Mouse (Mus musculus) gastrocnemius, postnatal 4 days (tissue): ENCODE measurements around the gene Gm45337. TPM values are rescaled to one million over a fixed set of nuclear protein-coding genes. Genes with fewer than 3 reads are reported as not detected.
"Not testable (repeated sequence)": the region's sequence is repeated elsewhere in the genome, so short reads cannot be mapped to it uniquely, and the experiment has no call there.

Experiments
- DNase-seq, 2 experiments: peaks; one replicate each; pipeline ENCODE4 v3.0.0; 2021 to 2022; ENCODE audit warnings: low spot score in 2 of 2, mixed read lengths in 2 of 2
- long read RNA-seq, 2 experiments: library from polyadenylated mRNA; stranded (forward); transcript quantifications; one replicate each; pipeline ENCODE4 v2.0.0; 2021
- total RNA-seq, 2 experiments: library from RNA; stranded (reverse); gene quantifications; 2 replicates each; pipeline ENCODE4 v1.2.3; 2021

Gene Gm45337
- not detected for total RNA-seq
- long read RNA-seq, experiment 1, partial matches to known transcripts, result 0 of 1 reads
- long read RNA-seq, experiment 1, other reads (novel, unspliced or antisense), result 0 of 1 reads
- long read RNA-seq, experiment 2, result 0 reads

DNA sequence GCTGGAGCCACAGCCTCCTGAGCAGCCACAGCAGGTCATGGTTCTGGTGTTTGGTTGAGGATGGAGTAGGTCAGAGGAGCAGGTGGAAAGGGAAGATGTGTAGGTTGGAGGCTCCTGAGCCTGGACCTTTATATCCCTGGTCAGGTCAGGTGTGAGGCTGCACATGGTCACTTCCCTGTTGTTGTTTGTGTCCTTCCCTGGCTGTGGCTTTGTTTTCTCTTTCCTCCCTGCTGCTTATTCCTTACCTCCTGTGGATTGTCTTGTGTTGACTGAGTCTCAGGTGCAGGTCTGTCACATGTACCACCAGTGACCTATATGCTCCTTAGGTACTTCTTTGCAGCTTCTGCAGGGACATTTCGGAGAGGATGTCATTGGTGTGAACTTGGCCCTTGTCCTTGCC is at the start of gene Gm45337:
Gm45337 (minus strand) TSS at position 101 of the 400 bp plus-strand sequence.
- DNase-seq, result no peak

DNA sequence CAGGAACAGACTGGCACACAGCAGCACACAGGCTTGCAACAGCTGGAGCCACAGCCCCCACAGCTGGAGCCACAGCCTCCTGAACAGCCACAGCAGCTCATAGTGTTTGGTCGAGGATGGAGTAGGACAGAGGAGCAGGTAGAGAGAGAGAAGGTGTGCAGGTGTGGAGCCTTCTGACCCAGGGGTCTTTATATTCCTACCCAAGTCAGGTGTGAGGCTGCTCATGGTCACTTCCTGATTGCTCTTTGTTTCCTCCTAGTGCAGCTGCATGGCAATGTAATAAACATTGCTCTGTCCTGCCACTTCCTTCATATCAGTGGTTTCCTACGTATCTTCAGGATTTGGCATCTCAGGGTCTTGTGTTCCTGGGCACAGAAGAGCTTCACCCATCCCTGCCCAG is 45.9 kb upstream of the Gm45337 start, which contains the start of gene Gm10153:
Gm10153 (minus strand) TSS at position 101 of the 400 bp plus-strand sequence.
- DNase-seq, result no peak

DNA sequence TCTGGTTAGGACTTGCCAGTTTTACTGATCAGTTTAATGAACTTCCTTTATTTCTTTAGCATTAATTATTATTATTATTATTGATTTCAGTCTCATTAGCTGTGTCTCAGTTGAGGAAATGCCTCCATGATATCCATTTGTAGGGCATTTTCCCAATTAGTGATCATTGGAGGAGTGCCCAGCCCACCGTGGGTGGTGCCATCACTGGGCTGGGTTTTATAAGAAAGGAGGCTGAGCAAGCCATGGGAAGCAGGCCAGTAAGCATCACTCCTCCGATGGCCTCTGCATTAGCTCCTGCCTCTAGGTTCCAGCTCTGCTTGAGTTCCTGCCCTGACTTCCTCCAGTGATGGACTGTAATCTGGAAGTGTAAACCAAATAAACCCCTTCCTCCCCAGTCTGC is 43.7 kb upstream of the Gm45337 start:
- DNase-seq, result no peak

DNA sequence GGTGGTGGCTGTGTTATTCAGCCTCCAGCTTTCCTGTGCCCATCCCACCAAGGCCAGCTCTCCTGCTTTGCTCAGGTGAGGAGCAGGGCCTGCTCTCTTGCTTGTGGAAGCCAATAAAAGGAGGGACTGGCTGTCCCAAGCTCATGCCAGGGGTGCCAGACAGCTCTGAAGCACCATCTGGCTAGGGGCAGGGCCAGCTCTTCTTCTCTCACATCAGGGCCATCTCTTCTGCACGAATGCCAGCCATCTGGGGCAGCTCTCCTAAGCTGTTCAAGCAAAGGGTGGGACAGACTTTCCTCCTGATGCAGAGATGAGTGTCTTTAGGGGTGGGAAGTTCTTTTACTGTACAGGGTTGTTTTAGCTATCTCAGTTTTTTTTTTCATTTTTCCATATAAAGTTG is 36.6 kb upstream of the Gm45337 start:
- DNase-seq, result no peak

DNA sequence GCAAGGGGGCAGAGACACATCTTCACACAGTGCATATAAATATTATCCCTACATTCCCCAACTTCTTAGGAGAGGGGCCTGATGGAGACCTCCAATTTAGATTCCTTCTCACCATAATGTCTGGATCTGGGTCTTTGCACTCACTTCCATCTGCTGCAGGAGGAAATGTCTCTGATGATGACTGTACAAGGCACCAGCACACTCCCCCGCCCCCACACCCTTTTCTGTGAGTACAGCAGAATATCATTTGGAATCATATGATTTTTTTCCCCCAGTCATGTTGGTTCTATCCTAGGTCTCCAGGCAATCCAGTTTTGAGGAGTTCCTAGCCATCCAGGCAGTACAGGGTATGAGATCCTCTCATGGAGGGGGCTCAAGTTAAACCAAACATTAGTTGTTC is 34.3 kb upstream of the Gm45337 start:
- no peak for DNase-seq

DNA sequence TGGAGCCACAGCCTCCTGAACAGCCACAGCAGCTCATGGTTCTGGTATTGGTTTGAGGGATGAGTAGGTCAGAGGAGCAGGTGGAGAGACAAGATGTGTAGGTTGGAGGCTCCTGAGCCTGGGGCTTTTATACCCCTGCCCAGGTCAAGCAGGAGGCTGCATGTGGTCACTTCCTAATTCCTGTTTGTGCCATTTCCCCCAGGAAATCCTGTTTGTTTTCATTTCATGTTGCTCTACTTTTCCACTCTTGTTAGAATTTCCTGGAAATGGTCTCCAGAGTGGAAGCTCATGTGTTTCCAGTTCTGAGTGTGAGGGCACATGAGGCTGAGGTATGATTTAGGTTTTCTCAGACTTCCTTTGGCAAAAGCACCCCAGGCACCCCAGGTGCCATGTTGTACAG is 31.5 kb upstream of the Gm45337 start, which contains the start of gene Krtap5-2:
Krtap5-2 (minus strand) TSS at position 101 of the 400 bp plus-strand sequence.
- not testable (repeated sequence) for DNase-seq

DNA sequence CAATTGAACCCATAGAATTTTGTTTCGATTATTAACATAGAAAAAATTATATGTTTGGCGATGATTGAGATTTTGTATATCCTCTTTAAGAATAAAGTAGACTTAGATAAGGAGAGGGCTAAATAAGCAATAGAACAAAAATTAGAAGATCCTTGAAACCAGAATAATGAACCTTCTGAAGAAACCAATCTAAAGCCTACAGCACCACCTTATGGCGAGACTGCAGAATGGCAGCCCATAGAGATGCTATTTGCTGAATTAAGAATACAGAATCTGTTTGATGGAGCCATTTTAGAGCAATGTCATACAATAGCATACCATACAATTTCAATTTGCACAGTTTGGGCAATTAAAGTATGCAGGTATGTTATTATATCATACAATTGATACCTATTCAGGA is 25.4 kb upstream of the Gm45337 start:
- no peak for DNase-seq

DNA sequence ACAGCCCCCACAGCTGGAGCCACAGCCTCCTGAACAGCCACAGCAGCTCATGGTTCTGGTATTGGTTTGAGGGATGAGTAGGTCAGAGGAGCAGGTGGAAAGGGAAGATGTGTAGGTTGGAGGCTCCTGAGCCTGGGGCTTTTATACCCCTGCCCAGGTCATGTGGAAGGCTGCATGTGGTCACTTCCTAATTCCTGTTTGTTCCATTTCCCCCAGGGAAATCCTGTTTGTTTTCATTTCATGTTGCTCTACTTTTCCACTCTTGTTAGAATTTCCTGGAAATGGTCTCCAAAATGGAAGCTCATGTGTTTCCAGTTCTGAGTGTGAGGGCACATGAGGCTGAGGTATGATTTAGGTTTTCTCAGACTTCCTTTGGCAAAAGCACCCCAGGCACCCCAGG is 21.2 kb upstream of the Gm45337 start, which contains the start of gene Gm4553:
Gm4553 (minus strand) TSS at position 101 of the 400 bp plus-strand sequence.
- not testable (repeated sequence) for DNase-seq

DNA sequence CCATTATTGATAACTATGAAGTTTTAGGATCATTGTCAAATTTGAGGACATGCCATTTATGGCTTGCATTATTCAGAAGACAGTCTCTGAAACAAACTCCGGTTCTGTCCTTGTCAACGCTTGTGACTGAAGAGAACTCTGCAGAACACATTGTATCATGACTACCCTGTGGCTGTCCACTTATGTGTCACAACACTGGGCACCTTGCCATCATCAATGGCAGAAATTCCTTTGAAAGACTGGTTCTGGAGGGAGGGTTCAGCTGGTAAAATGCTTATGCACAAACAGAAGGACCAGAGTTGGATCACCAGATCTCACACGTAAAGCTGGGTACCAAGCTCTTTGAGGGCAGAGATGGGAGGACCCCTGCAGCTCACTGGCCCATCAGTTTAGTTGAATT is 15.0 kb upstream of the Gm45337 start:
- DNase-seq, result no peak

DNA sequence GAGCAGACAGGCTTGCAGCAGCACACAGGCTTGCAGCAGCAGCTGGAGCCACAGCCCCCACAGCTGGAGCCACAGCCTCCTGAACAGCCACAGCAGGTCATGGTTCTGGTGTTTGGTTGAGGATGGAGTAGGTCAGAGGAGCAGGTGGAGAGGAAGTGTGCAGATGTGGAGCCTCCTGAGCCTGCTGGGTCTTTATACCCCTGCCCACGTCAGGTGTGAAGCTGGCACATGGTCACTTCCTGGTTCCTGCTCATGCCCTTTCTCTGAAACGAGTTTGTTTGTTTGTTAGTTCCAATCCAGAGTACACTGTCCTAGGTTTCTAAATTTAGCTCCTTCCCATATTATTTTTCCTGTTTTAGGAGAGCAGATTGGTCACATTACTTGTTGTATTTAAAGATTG is 12.6 kb upstream of the Gm45337 start, which contains the start of gene Gm29735:
Gm29735 (minus strand) TSS at position 101 of the 400 bp plus-strand sequence.
- DNase-seq, result not testable (repeated sequence)

DNA sequence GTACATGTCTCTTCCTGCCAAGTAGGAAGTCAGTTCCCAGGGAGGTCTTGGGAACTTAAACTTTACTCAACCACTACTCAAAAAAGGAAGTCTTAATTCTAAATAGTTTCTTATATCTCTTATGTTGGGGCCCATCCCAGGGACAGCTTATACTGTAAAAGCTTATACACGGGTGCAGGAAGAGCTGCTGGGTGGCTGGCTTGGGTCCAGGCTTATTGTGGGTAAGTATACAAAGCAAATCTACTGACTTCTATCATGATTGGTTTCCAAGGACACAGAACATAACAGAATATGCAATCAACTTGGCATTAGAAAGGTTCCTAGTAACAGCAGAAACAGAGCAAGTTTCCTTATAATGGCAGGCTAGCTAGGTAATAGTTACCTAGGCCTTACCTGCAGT is 10.9 kb upstream of the Gm45337 start:
- DNase-seq, result no peak

DNA sequence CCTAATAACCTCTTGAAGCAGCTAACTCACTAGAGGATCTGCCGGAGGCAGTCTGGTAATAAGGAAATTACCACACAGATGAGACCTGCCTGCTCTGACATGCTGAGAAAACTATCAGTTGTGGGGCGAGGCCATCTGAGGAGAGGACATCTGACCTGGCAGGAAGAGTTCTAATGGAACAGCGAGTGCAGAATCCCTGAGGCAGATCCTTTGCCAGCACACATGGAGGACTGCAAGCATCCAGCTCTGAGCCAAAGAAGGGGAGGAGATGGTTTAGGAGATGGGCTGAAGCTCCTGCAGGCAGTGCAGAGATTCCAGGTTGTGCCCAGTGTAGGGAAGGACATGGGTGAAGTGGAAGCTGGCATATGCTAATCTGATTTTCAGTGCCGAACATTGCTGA is 7.8 kb upstream of the Gm45337 start:
- no peak for DNase-seq

DNA sequence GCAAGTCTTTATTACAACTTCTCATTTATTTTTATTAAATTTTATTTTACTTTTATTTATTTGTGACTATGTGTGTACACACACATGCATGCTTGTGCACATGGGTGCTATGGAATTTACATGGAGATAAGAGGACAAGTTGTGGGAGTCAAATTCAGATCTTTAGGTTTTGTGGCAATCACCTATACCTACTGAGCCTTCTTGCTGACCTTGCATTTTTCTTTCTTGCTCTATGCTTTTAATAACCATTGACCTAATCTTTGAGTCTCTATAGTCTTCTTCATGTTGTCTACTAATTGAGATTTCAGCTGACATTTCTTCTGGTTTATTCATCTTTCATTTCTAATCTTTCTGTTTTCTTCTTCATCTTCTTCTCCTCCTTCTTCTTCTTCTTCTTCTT is 4.2 kb upstream of the Gm45337 start:
- no peak for DNase-seq

DNA sequence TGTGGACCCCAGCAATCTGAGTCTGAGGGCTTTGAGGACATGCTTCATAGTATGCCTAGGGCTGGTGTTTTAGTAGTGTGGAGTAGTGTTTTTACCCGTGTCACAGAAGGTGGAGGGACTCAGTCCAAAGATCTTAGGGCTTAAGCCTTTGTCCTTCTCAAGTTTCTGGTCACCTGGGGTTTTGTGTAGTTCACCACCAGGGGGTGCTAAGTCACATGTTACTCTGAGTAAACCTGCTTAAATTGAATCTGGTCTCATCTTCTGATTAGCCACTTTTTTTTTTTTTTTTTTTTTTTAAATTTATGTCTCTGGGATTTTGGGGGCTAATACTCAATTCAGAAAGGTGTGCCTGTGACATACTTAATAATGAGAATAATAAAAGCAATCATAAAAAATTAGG is 1.6 kb upstream of the Gm45337 start:
- DNase-seq, result peak in 1 of 2 experiments; percentile 32

DNA sequence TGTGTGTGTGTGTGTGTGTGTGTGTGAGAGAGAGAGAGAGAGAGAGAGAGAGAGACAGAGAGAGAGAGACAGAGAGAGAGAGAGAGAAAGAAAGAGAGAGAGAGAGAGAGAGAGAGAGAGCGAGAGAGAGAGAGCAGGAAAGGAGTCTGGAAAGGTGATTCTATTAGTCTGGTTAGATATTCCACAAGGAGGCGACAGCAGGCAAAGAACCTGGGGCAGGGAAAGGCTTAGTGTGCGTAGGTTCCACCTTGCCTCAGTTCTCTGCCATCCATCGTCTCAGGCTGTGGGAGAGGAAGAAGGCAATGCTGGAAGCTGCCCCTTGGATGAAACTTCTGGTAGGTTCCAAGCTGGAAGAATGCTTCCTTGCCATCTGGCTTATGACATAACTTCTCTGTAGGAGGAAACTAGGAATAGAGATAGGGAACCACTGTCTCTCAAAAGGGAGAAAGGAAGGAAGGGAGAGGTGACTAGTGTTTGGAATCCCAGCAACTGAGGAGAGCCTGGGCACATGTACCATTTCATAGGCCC is 1.1 kb upstream of the Gm45337 start:
- no peak for DNase-seq

DNA sequence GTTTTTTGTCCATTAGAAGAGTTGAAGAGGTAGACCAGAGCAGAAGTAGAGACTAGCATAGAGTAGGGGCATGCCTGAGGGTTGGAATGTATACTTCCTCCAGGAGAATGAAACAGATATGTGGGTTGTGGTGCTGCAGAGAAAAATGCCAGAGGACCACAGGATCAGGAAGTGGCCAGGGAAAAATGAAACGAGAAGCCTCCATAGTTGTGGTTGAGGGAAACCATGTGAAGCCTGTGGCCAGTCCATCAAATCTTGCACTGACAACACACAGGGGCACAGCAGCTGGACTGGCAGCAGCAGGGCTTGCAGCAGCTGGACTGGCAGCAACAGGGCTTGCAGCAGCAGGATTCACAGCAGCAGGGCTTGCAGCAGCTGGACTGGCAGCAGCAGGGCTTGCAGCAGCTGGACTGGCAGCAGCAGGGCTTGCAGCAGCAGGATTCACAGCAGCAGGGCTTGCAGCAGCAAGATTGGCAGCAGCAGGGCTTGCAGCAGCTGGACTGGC is 849 bp downstream of the Gm45337 start:
- not testable (repeated sequence) for DNase-seq

DNA sequence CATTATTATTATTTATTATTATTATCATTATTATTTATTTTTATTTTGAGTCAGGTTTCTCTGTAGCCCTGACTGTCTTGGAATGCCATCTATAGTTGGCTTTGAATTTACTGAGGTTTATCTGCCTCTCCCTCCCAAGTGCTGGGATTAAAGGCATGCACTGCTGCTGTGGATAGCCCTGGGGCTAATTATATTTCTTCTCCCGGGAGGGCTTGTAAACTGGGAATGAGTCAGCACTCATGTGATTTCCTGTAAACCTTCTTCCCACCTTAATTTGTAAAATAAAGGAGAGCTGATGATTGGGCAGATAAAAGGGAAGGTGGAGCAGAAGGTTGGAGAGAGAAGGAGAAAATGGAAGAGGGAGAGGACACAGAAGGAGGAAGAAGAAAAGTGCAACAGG is 3.7 kb downstream of the Gm45337 start:
- DNase-seq, result no peak

DNA sequence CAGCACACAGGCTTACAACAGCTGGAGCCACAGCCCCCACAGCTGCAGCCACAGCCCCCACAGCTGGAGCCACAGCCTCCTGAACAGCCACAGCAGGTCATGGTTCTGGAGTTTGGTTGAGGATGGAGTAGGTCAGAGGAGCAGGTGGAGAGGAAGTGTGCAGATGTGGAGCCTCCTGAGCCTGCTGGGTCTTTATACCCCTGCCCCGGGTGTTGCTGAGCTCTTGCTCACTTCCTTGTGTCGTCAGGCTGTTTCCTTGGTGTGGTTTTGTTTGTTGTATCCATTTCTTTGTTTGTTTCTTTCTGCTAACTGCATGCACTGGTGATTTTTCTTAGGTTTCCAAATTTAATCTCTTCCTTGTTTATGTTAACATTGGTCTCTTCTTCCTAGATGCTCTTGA is 8.5 kb downstream of the Gm45337 start, which contains the start of gene Gm39115:
Gm39115 (minus strand) TSS at position 101 of the 400 bp plus-strand sequence.
- DNase-seq, result not testable (repeated sequence)

DNA sequence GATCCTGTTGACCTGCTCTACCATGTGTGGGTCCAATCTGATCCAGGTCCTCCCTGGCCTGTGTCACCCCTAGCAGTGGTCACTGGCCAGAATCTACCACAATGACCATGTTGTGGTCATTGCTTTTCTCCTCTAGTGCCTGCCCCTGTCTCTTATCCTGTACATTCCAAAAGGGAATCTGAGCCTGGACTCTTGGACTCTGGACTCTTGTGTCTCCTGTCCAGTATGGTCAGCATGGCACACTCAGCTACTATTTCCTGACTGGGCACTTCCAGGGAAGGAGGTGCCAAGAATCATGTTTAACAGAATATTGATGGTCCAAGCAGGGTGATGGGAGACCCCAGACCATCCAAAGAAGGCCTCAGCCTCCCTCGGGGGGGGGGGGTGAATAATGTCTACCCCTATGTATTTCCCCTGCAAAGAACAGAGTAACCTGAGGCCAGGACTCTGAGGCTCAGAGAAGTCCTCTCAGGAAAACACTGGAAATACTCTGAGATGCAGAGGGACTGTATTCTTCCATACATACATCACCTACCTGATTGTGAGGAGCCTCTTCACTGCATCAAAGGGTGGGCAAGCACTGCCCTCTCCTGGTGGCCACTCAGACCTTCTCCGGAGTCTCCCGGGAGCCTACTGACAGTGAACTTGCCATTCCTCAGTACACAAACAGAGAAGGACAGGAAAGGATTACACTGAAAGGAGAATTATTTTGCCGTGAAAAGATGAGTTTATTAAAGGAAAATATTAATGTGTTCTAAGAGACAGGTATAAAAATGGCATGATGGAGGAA is 10.0 kb downstream of the Gm45337 start:
- DNase-seq, result no peak

DNA sequence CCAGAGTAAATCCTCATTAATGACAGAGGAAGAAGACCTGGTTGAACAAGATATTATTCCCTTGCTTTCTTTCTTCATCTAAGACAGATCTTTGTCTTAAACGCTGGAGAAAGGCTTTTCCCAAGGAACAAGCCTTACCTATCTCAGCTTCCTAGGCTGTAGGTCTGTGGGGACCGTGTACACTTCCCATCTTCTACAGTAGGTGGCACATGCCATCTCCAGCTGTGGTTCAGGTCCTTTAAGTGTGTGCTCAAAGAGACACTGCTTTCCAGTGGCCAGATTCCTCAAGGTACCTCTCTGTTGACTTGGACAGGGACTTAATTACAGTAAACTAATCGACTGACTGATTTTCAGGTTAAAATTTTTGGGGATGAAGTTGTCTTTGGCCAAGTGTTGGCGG is 15.6 kb downstream of the Gm45337 start:
- DNase-seq, result no peak

DNA sequence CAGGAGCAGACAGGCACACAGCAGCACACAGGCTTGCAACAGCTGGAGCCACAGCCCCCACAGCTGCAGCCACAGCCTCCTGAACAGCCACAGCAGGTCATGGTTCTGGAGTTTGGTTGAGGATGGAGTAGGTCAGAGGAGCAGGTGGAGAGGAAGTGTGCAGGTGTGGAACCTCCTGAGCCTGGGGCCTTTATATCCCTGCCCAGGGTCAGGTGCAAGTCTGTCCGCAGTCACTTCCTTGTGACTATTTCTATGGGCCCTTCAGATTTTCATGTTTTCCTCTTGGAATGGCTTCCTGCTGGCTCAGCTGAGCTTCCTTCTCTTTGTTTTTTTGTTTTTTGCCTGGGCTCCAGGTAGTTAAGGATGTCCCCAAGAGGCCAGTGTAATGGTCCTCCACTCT is 23.8 kb downstream of the Gm45337 start, which contains the start of gene Gm45618:
Gm45618 (minus strand) TSS at position 101 of the 400 bp plus-strand sequence.
- DNase-seq, result not testable (repeated sequence)

DNA sequence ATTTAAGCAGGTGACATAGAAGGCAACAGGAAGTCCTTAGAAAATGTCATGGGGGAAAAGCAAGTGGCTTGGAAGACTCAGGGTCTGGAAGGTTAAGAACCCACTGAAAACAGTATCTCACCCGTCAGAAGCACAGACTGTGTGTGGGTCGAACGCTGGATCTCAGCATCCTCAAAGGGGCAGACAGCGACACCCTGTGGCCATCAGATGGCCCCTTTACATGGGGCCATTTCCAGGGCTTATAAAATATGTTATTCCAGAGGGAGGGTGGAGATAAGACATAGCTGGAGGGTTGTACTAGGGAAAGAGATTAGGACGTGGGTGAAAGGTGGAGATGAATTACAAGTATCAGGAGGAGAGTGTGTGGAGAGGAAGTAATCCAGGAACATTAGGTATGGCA is 24.8 kb downstream of the Gm45337 start:
- no peak for DNase-seq
